Mouse (Mus musculus) ES-E14 (cell line): ENCODE data around the gene Sfn. TPM values are rescaled to one million over a fixed set of nuclear protein-coding genes. Genes with fewer than 3 reads are reported as not detected.
A peak's percentile ranks its signal among the peaks of the same experiment; 100 is the strongest.

Source experiments
- DNase-seq: peaks from one replicate; pipeline ENCODE4 v3.0.0-alpha.2; 2013; ENCODE audit warnings: low read depth, low spot score
- H3K27ac ChIP-seq: 2 replicates; pipeline ENCODE4 v1.5.1; 2012; ENCODE audit warnings: low read depth, mild to moderate bottlenecking, low read length, moderate library complexity, mixed read lengths; ENCODE audit not compliant: poor library complexity, insufficient read depth, severe bottlenecking
- H3K36me3 ChIP-seq: 2 replicates; pipeline ENCODE4 v1.6.1; 2012; ENCODE audit warnings: mild to moderate bottlenecking, low read length, moderate library complexity, mixed read lengths; ENCODE audit not compliant: control insufficient read depth, poor library complexity, insufficient read depth, severe bottlenecking
- H3K4me1 ChIP-seq, 2 experiments: fragments of 150-350 bp in 1 of 2; sonication (generic) in 1 of 2; 2 replicates each; pipeline ENCODE4 v1.6.1; 2012; ENCODE audit warnings: low read length in 2 of 2, mild to moderate bottlenecking in 1 of 2, mixed read lengths in 1 of 2; ENCODE audit not compliant: control insufficient read depth in 2 of 2, insufficient read depth in 2 of 2, poor library complexity in 1 of 2
- H3K4me3 ChIP-seq, 2 experiments: fragments of 150-350 bp in 1 of 2; sonication (generic) in 1 of 2; 2 replicates each; pipeline ENCODE4 v1.5.1; 2012; ENCODE audit warnings: low read length in 2 of 2, low read depth in 1 of 2, mild to moderate bottlenecking in 1 of 2, mixed read lengths in 1 of 2; ENCODE audit not compliant: insufficient read depth in 1 of 2, poor library complexity in 1 of 2, severe bottlenecking in 1 of 2
- H3K9ac ChIP-seq: 2 replicates; pipeline ENCODE4 v1.6.1; 2012; ENCODE audit warnings: low read depth, mild to moderate bottlenecking, low read length, mixed read lengths; ENCODE audit not compliant: poor library complexity, insufficient read depth, severe bottlenecking
- H3K9me3 ChIP-seq: fragments of 150-350 bp; sonication (generic); 2 replicates; pipeline ENCODE4 v1.6.1; 2012; ENCODE audit warnings: low read depth, mild to moderate bottlenecking, low read length; ENCODE audit not compliant: control insufficient read depth, insufficient read depth
- CHD2 ChIP-seq: IDR thresholded peaks from 2 replicates; pipeline ENCODE4 v1.6.1; 2014; ENCODE audit warnings: mild to moderate bottlenecking, low read depth, low read length, inconsistent platforms
- HCFC1 ChIP-seq: IDR thresholded peaks from 2 replicates; pipeline ENCODE4 v1.6.1; 2012; ENCODE audit warnings: low read length, inconsistent platforms, borderline replicate concordance; ENCODE audit not compliant: insufficient read depth
- MAFK ChIP-seq: IDR thresholded peaks from 2 replicates; pipeline ENCODE4 v1.6.1; 2014; ENCODE audit warnings: mild to moderate bottlenecking, low read depth, low read length, inconsistent platforms; ENCODE audit not compliant: insufficient read depth
- ZC3H11A ChIP-seq: IDR thresholded peaks from 2 replicates; pipeline ENCODE4 v1.6.1; 2012; ENCODE audit warnings: low read depth, mild to moderate bottlenecking, inconsistent platforms, low read length, borderline replicate concordance
- ZNF384 ChIP-seq: IDR thresholded peaks from 2 replicates; pipeline ENCODE4 v1.6.1; 2012; ENCODE audit warnings: low read depth, low read length, inconsistent platforms
- in situ Hi-C, 2 experiments: fragments of 600-800 bp; cut with MboI; formaldehyde crosslinking; loops; one replicate each; pipeline ENCODE4 v1.15.1; 2025; ENCODE audit warnings: low sequenced_read_pairs in 2 of 2, inconsistent platforms in 1 of 2; ENCODE audit not compliant: unreplicated experiment in 2 of 2
- total RNA-seq: library from RNA; depleted of rRNA; stranded (reverse); fragments of 300-350 nt; gene quantifications from 2 replicates; pipeline ENCODE4 v1.2.3, GENCODE M21; 2012

Gene Sfn
- total RNA-seq, 1 experiment, result 35.8 TPM

DNA sequence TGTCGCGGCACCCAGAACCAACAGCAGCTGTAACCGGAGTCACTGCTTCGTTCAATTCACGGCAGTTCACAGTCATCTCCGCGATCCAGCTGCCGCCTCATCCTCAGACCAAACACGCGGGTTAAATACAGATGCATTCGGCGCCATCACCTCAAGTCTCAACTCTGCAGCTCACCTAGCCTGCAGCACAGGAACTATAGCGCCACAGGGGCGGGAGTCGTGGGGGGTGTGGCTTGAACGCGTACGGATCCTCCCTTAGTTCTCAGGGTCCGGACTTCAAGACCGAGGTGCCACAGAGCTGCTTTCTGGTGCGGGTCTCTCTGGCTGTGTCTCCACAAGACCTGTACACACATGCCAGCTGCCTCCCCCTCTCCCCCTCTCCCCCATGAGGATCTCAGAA is 43.7 kb upstream of the Sfn start:
- Histone ChIP-seq H3K36me3 (no peaks in the 10 kb centered on the region), H3K4me1 (peaks cover 0 to 3% of the 10 kb centered on the region in 2 experiments; a peak in 1 of 4 replicates), H3K9ac (0 out of 2 replicates have a peak overlapping the region, but pooled peaks have one; percentile 7), H3K4me3 (peak overlapping the region in 1 of 2 experiments; percentile 33; a peak in 1 of 4 replicates), H3K9me3 (no peaks in the 10 kb centered on the region), H3K27ac (no peak overlapping the region)
- in situ Hi-C loops, result no loop called here
- TF ChIP-seq ZNF384, result no peak
- no peak for TF ChIP-seq ZC3H11A
- no peak for TF ChIP-seq CHD2
- TF ChIP-seq HCFC1, result no peak
- no peak for TF ChIP-seq MAFK
- DNase-seq, result no peak

DNA sequence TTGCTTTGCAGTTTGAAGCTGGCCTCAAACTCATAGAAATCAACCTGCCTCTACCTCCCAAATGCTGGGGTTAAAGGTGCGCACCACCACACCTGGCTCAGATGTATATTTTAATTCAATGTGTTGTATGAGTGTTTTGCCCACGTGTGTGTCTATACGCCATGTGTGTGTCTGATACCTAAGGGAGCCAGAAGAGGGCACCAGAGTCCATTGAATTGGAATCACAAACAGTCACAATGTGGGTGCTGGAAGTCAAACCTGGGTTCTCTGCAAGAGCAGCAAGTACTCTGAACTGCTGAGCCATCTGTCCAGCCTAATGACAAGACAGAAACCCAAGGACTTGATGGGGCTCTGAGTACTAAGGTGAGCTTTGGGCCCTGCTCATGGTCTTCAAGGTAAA is 43.2 kb upstream of the Sfn start:
- H3K9ac ChIP-seq, result no peak overlapping the region
- H3K36me3 ChIP-seq, result no peaks in the 10 kb centered on the region
- peaks cover 0 to 3% of the 10 kb centered on the region in 2 experiments; a peak in 1 of 4 replicates for H3K4me1 ChIP-seq
- in situ Hi-C loops, result no loop called here
- no peak overlapping the region for H3K4me3 ChIP-seq
- no peak for DNase-seq
- no peak overlapping the region for H3K27ac ChIP-seq
- no peak for TF ChIP-seq ZNF384
- TF ChIP-seq CHD2, result no peak
- TF ChIP-seq ZC3H11A, result no peak
- no peak for TF ChIP-seq HCFC1
- TF ChIP-seq MAFK, result no peak
- H3K9me3 ChIP-seq, result no peaks in the 10 kb centered on the region

DNA sequence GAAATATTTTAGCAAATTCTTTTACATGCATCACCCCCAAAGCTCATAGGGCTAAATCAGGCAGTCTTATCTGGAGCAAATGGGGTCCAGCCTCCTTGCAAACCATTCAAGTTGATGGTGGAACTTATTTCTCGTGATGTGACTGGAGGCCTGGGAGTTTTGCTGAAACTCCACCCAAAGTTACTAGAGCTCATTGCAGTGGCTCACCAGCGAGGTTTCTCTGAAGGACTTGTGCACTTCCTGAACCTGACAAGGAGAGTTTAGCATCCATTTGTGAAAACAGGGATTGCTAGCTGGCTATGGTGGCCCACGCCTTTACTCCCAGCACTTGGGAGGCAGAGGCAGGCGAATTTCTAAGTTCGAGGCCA is 32.1 kb upstream of the Sfn start:
- DNase-seq, result no peak
- Histone ChIP-seq H3K4me3 (peak overlapping the region in 1 of 2 experiments; percentile 54; a peak in 1 of 4 replicates), H3K4me1 (peaks cover 0 to 16% of the 10 kb centered on the region in 2 experiments; a peak in 2 of 4 replicates), H3K9ac (no peak overlapping the region), H3K9me3 (no peaks in the 10 kb centered on the region), H3K36me3 (no peaks in the 10 kb centered on the region), H3K27ac (peak overlapping the region; percentile 66; the same call in 1 of the 2 replicates)
- TF ChIP-seq ZNF384 (no peak), HCFC1 (no peak), CHD2 (no peak), MAFK (no peak), ZC3H11A (no peak)
- in situ Hi-C loops, result no loop called here

DNA sequence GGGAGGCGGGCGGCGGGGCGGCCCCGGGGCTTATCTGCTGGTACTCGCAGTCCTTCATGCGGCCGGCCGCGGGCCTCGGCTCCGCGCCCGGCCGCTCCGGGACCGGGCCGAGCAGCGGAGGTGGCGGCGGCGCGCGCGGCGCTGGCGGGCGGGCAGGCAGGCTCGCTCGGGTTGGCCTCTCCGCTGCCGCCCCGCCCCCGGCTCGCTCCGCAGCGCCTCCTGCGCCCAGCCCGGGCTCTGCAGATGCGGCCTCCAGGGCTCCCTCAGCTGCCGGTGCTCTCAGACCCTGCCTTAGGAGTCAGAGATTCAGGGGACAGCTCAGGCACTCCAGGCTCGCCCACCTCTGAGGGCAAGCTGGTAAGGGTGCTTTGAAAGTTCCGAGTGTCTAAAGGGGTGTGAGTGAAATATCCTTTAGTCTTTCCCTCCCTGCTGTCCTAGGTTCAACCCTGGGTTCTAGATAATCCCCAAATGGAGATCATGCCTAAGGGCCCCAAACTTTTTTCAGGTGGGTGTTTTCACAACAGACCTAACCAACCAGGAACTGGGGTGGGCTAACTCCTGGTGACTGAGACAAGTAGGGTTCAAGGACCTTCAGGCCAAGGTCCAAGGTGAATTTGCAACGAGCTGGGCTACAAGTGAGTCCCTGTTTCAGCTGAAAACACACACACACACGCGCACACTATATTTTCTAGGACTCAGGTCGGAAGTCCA is 31.5 kb upstream of the Sfn start:
- Histone ChIP-seq H3K4me3 (peak overlapping the region; percentile 89 to 99), H3K36me3 (no peaks in the 10 kb centered on the region), H3K9ac (peak overlapping the region; percentile 91), H3K9me3 (no peaks in the 10 kb centered on the region), H3K27ac (peak overlapping the region; percentile 87; the same call in 1 of the 2 replicates), H3K4me1 (peaks cover 0 to 16% of the 10 kb centered on the region in 2 experiments; a peak in 2 of 4 replicates)
- peak; percentile 68 for DNase-seq
- in situ Hi-C loops, result no loop called here
- TF ChIP-seq MAFK (no peak), ZNF384 (0 out of 2 replicates have a peak, but pooled peaks have one; percentile 16)
